Mouse (Mus musculus) heart, embryonic 10.5 days (tissue): Measurements from ENCODE around the gene Gm5168. TPM values are rescaled to one million over a fixed set of nuclear protein-coding genes. Genes with fewer than 3 reads are reported as not detected.
"Not testable (repeated sequence)": the region's sequence is repeated elsewhere in the genome, so short reads cannot be mapped to it uniquely, and the experiment has no call there.

Source experiments
- DNase-seq: peaks from one replicate; pipeline ENCODE4 v3.0.0-alpha.2; 2017; ENCODE audit warnings: low spot score
- H3K27ac ChIP-seq: fragments of 300-500 bp; sonication (generic); 2 replicates; pipeline ENCODE4 v1.5.1; 2016; ENCODE audit warnings: mild to moderate bottlenecking
- H3K27me3 ChIP-seq: fragments of 300-500 bp; sonication (generic); 2 replicates; pipeline ENCODE4 v1.6.1; 2016; ENCODE audit warnings: mild to moderate bottlenecking; ENCODE audit not compliant: poor library complexity, insufficient read depth, severe bottlenecking
- H3K36me3 ChIP-seq: fragments of 300-500 bp; sonication (generic); 2 replicates; pipeline ENCODE4 v1.6.1; 2016; ENCODE audit warnings: mild to moderate bottlenecking, moderate library complexity
- H3K4me1 ChIP-seq: fragments of 300-500 bp; sonication (generic); 2 replicates; pipeline ENCODE4 v1.6.1; 2016; ENCODE audit warnings: mild to moderate bottlenecking
- H3K4me3 ChIP-seq: fragments of 300-500 bp; sonication (generic); 2 replicates; pipeline ENCODE4 v1.5.1; 2016; ENCODE audit warnings: mild to moderate bottlenecking, moderate library complexity
- H3K9me3 ChIP-seq: fragments of 300-500 bp; sonication (generic); 2 replicates; pipeline ENCODE4 v1.6.1; 2016; ENCODE audit warnings: mild to moderate bottlenecking, moderate library complexity
- WGBS: fragments of 180-500 bp; shearing (Covaris S2); methylation state at CpG from one replicate; pipeline ENCODE4 v1.1.7; 2016; 5-methylcytosine and 5-hydroxymethylcytosine counted together
- polyA plus RNA-seq: library from polyadenylated mRNA; unstranded; fragments of >200 nt; fragmentation: Nextera tagmentation; extraction: Ambion mirVana; gene quantifications from 2 replicates; pipeline ENCODE4 v1.2.1, GENCODE M21; 2016

Gm5168 gene
- polyA plus RNA-seq = not detected in 2 replicates

- not testable (repeated sequence) for H3K36me3 ChIP-seq, H3K4me3 ChIP-seq, H3K9me3 ChIP-seq, H3K27ac ChIP-seq, DNase-seq, H3K27me3 ChIP-seq, H3K4me1 ChIP-seq
- 86% methylated on average over 2 of the region's 3 CpGs for WGBS
These were observed at the start of gene Gm5168 for GRCm38 (mm10) chrX:26050941-26051340. TSS of gene Gm5168 (minus strand) at chrX:26051041.

Other genes starting within 250 kb of the Gm5168 start
- gene Gm2012, start 180.3 kb upstream of the Gm5168 start, polyA plus RNA-seq = not detected in 2 replicates